Mouse (Mus musculus): ENCODE measurements around the gene Ldb2. TPM values are rescaled to one million over a fixed set of nuclear protein-coding genes. Genes with fewer than 3 reads are reported as not detected.

The Ldb2 gene
- polyA plus RNA-seq, 2 experiments, result 2.0 to 4.2 TPM

DNA sequence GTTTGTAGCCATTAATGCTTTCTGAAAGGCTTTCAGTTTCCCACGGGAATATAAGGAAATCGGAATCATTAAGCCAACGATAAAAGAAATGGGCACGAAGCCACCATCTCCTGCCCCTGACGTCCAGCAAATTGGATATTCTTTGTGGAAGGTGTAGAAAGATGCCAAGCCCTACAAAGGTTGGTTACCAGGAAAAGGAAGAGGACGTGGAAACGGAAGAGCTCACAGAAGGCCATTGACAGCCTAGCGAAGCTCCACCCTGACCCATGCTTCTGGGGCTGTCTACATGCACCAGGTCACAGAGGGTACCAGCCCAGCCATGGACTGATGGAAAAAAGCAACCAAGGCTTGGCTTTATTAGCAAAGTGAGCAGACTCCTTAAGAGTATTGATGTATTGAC is 31.0 kb downstream of the Ldb2 start:
- H3K4me3 ChIP-seq (ENCODE audit: insufficient read depth in 1 of 2, low read depth in 2 of 2, low read length in 2 of 2), result no peak overlapping the region
- H3K36me3 ChIP-seq (replicated peaks; ENCODE audit: control insufficient read depth, insufficient read depth, low read depth), result no peaks in the 10 kb centered on the region
- no peaks in the 10 kb centered on the region for H3K4me1 ChIP-seq (replicated peaks; ENCODE audit: control insufficient read depth in 2 of 2, insufficient read depth in 2 of 2, low read length in 1 of 2)
- no peaks in the 10 kb centered on the region for H3K9me3 ChIP-seq (ENCODE audit: control insufficient read depth, low read length)
- DNase-seq (ENCODE audit: low read depth in 3 of 3, low spot score in 3 of 3), result no peak
- H3K9ac ChIP-seq (replicated peaks), result no peak overlapping the region
- H3K27ac ChIP-seq, result no peak overlapping the region
- no peak for ATAC-seq (ENCODE audit: insufficient read depth)
- WGBS (ENCODE audit: insufficient replicate concordance), result 63% methylated on average over 8 of the region's 8 CpGs
- TF ChIP-seq EP300 (IDR thresholded peaks at IDR 0.05; ENCODE audit: low read depth) (no peak), CTCF (IDR thresholded peaks at IDR 0.05; ENCODE audit: low read depth) (no peak)
- no peaks in the 10 kb centered on the region for H3K27me3 ChIP-seq (ENCODE audit: control insufficient read depth, insufficient read depth, low read length)
- H3K4me2 ChIP-seq (ENCODE audit: low read depth), result no peak overlapping the region

DNA sequence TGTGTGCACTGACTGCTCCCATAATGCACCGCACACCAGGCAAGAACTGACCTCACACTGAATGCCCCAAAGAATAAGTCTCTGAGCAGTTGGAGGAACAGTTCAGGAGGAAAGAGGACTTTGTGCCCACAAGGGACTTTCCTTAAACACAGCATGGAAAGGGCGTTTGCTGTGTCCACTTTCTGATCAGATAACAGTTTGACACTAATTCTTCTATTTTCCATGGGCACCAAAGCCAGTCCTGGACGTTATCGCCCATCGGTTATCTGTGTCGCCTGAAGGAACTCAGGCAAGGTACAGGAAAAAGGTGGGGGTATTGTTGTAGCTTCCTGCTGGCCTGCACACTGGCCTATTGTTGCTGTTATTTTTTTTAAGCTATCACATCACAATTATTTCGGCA is 34.6 kb downstream of the Ldb2 start:
- no peak overlapping the region for H3K9ac ChIP-seq (replicated peaks)
- no peaks in the 10 kb centered on the region for H3K4me1 ChIP-seq (replicated peaks; ENCODE audit: control insufficient read depth in 2 of 2, insufficient read depth in 2 of 2, low read length in 1 of 2)
- ATAC-seq (ENCODE audit: insufficient read depth) (no peak), DNase-seq (ENCODE audit: low read depth in 3 of 3, low spot score in 3 of 3) (no peak)
- no peak overlapping the region for H3K4me3 ChIP-seq (ENCODE audit: insufficient read depth in 1 of 2, low read depth in 2 of 2, low read length in 2 of 2)
- no peaks in the 10 kb centered on the region for H3K36me3 ChIP-seq (replicated peaks; ENCODE audit: control insufficient read depth, insufficient read depth, low read depth)
- H3K27me3 ChIP-seq (ENCODE audit: control insufficient read depth, insufficient read depth, low read length), result no peaks in the 10 kb centered on the region
- WGBS (ENCODE audit: insufficient replicate concordance), result 30% methylated on average over 7 of the region's 7 CpGs
- no peak overlapping the region for H3K4me2 ChIP-seq (ENCODE audit: low read depth)
- TF ChIP-seq EP300 (IDR thresholded peaks at IDR 0.05; ENCODE audit: low read depth) (no peak), CTCF (IDR thresholded peaks at IDR 0.05; ENCODE audit: low read depth) (no peak)
- no peak overlapping the region for H3K27ac ChIP-seq
- no peaks in the 10 kb centered on the region for H3K9me3 ChIP-seq (ENCODE audit: control insufficient read depth, low read length)

DNA sequence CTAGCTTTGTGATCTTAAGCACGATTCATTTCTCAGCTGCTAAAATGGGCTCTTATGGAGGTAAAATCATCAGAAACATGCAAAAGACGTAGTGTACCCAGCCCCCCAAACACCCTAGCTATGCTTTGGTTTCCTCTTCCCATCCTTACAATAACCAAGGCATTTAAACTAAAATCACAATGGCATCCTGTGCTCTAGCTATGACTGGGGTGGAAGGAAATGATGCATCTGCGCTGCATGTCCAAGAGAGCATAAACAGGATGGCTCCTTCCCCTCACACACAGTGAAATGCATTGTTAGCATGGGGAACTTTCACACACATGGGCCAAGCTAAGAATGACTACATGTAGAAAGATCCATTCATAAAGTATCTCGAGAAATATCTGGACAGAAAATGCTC is 40.3 kb downstream of the Ldb2 start:
- no peaks in the 10 kb centered on the region for H3K9me3 ChIP-seq (ENCODE audit: control insufficient read depth, low read length)
- H3K36me3 ChIP-seq (replicated peaks; ENCODE audit: control insufficient read depth, insufficient read depth, low read depth), result no peaks in the 10 kb centered on the region
- TF ChIP-seq EP300 (IDR thresholded peaks at IDR 0.05; ENCODE audit: low read depth) (no peak), CTCF (IDR thresholded peaks at IDR 0.05; ENCODE audit: low read depth) (no peak)
- ATAC-seq (ENCODE audit: insufficient read depth), result no peak
- DNase-seq (ENCODE audit: low read depth in 3 of 3, low spot score in 3 of 3), result no peak
- H3K9ac ChIP-seq (replicated peaks), result no peak overlapping the region
- H3K4me3 ChIP-seq (ENCODE audit: insufficient read depth in 1 of 2, low read depth in 2 of 2, low read length in 2 of 2), result no peak overlapping the region
- no peaks in the 10 kb centered on the region for H3K4me1 ChIP-seq (replicated peaks; ENCODE audit: control insufficient read depth in 2 of 2, insufficient read depth in 2 of 2, low read length in 1 of 2)
- H3K4me2 ChIP-seq (ENCODE audit: low read depth), result no peak overlapping the region
- no peaks in the 10 kb centered on the region for H3K27me3 ChIP-seq (ENCODE audit: control insufficient read depth, insufficient read depth, low read length)
- 31% methylated on average over 4 of the region's 4 CpGs for WGBS (ENCODE audit: insufficient replicate concordance)
- no peak overlapping the region for H3K27ac ChIP-seq

DNA sequence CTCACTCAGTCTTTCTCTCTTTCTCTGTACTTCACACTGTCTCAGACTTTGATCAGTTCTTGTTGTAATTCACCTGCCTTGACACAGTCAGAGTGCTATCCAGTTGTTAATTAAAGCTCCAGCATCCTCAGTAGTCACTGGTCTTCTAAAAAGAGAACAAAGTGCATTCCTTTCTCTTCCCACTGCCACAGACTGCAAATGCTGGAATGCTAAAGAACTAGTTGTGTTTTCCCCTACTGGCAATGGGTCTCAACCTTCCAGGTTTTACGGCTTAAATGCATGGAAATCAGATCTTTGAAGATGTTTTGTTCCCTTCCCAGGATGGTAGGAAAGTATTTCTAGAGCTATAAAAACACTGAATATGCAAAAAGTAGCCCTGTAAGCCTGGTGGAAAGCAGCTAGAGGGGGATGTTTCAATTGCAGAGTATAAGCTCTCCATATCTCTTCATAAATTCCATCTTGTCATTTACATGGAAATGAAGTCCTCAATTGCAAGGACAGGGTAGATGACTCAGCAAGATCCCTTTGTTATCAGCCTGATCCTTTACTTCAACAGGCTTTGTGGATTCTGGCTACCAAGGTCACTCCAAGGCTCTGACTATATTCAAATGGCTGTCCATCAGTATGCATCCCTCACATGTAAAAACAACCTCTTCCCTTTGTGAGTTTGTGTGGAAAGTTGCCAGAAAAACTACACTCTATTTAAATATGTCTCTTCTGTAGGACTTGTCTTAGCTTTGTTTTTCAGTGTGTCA is 45.1 kb downstream of the Ldb2 start:
- DNase-seq (ENCODE audit: low read depth in 3 of 3, low spot score in 3 of 3) (no peak), ATAC-seq (ENCODE audit: insufficient read depth) (no peak)
- WGBS (ENCODE audit: insufficient replicate concordance), result 61% methylated on average over 1 of the region's 1 CpGs

DNA sequence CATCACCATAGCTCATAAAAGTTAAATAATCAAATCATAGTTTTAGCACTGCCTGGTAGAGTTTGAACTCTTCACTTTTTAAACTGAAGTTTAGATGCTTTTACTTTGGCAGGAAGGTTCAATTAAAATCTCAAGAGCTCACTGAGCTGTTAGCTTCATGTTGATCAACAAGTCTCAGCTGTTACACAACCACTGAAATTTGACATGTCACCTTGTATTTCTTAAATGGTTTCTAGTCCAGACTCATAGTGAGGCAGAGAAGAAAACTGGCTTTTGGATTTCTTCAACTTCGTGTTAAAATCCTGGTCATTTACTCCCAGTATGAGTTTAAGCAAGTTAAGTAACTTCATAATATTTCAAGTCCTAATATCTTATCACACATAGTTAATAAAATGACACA is 53.8 kb downstream of the Ldb2 start:
- Histone ChIP-seq H3K4me1 (replicated peaks; ENCODE audit: control insufficient read depth in 2 of 2, insufficient read depth in 2 of 2, low read length in 1 of 2) (no peaks in the 10 kb centered on the region), H3K4me3 (ENCODE audit: insufficient read depth in 1 of 2, low read depth in 2 of 2, low read length in 2 of 2) (no peak overlapping the region), H3K36me3 (replicated peaks; ENCODE audit: control insufficient read depth, insufficient read depth, low read depth) (no peaks in the 10 kb centered on the region), H3K9ac (replicated peaks) (no peak overlapping the region), H3K9me3 (ENCODE audit: control insufficient read depth, low read length) (no peaks in the 10 kb centered on the region), H3K4me2 (ENCODE audit: low read depth) (no peak overlapping the region), H3K27me3 (ENCODE audit: control insufficient read depth, insufficient read depth, low read length) (no peaks in the 10 kb centered on the region), H3K27ac (no peak overlapping the region)
- no peak for ATAC-seq (ENCODE audit: insufficient read depth)
- DNase-seq (ENCODE audit: low read depth in 3 of 3, low spot score in 3 of 3), result no peak
- WGBS (ENCODE audit: insufficient replicate concordance), result 58% methylated on average over 1 of the region's 1 CpGs
- TF ChIP-seq EP300 (IDR thresholded peaks at IDR 0.05; ENCODE audit: low read depth) (no peak), CTCF (IDR thresholded peaks at IDR 0.05; ENCODE audit: low read depth) (no peak)

More for the DNA sequence above, 45.1 kb downstream of the Ldb2 start:
- no peak overlapping the region for H3K4me3 ChIP-seq (ENCODE audit: insufficient read depth in 1 of 2, low read depth in 2 of 2, low read length in 2 of 2)
- no peaks in the 10 kb centered on the region for H3K4me1 ChIP-seq (replicated peaks; ENCODE audit: control insufficient read depth in 2 of 2, insufficient read depth in 2 of 2, low read length in 1 of 2)
- TF ChIP-seq CTCF (IDR thresholded peaks at IDR 0.05; ENCODE audit: low read depth), result no peak
- no peak for TF ChIP-seq EP300 (IDR thresholded peaks at IDR 0.05; ENCODE audit: low read depth)
- H3K9me3 ChIP-seq (ENCODE audit: control insufficient read depth, low read length), result no peaks in the 10 kb centered on the region
- no peak overlapping the region for H3K4me2 ChIP-seq (ENCODE audit: low read depth)
- H3K36me3 ChIP-seq (replicated peaks; ENCODE audit: control insufficient read depth, insufficient read depth, low read depth), result no peaks in the 10 kb centered on the region
- H3K9ac ChIP-seq (replicated peaks), result no peak overlapping the region
- no peak overlapping the region for H3K27ac ChIP-seq
- no peaks in the 10 kb centered on the region for H3K27me3 ChIP-seq (ENCODE audit: control insufficient read depth, insufficient read depth, low read length)
